Mouse (Mus musculus) adrenal gland, adult (tissue): ENCODE measurements around the gene Cct8l1.
A peak's percentile ranks its signal among the peaks of the same experiment; 100 is the strongest.

Experiments
- DNase-seq, 2 experiments: peaks; one replicate each; pipeline ENCODE4 v3.0.0; 2022 to 2023; ENCODE audit warnings: low spot score in 1 of 2; ENCODE audit not compliant: inconsistent age in 2 of 2

The Cct8l1 gene

GRCm38 (mm10) chr5:25529529-25530421 is 13.9 kb downstream of the Cct8l1 start:
- peak; percentile 100 for DNase-seq

- no peak for DNase-seq
Observed at GRCm38 (mm10) chr5:25530629-25531028, 14.8 kb downstream of the Cct8l1 start.

GRCm38 (mm10) chr5:25532256-25533147 is 16.6 kb downstream of the Cct8l1 start:
- DNase-seq: peak in 1 of 2 experiments; percentile 46

GRCm38 (mm10) chr5:25533298-25533697 is 17.4 kb downstream of the Cct8l1 start:
- DNase-seq: no peak

- DNase-seq: no peak
Observed at GRCm38 (mm10) chr5:25535566-25535965, 19.7 kb downstream of the Cct8l1 start.

GRCm38 (mm10) chr5:25536451-25536850 is 20.6 kb downstream of the Cct8l1 start:
- DNase-seq: no peak

GRCm38 (mm10) chr5:25536921-25537409 is 21.1 kb downstream of the Cct8l1 start:
- peak in 1 of 2 experiments; percentile 54 for DNase-seq

GRCm38 (mm10) chr5:25540412-25540811 is 24.5 kb downstream of the Cct8l1 start:
- no peak for DNase-seq

GRCm38 (mm10) chr5:25540921-25541320 is 25.1 kb downstream of the Cct8l1 start:
- no peak for DNase-seq

GRCm38 (mm10) chr5:25541661-25542060 is 25.8 kb downstream of the Cct8l1 start:
- DNase-seq: no peak

- peak in 1 of 2 experiments; percentile 60 for DNase-seq
Observed at GRCm38 (mm10) chr5:25544061-25544460, 28.2 kb downstream of the Cct8l1 start.

GRCm38 (mm10) chr5:25544566-25544965 is 28.7 kb downstream of the Cct8l1 start:
- DNase-seq: peak in 1 of 2 experiments; percentile 26

GRCm38 (mm10) chr5:25546912-25547311 is 31.0 kb downstream of the Cct8l1 start:
- no peak for DNase-seq

- no peak for DNase-seq
Observed at GRCm38 (mm10) chr5:25550912-25551311, 35.0 kb downstream of the Cct8l1 start.

GRCm38 (mm10) chr5:25554210-25554609 is 38.3 kb downstream of the Cct8l1 start:
- DNase-seq: no peak

- no peak for DNase-seq
Observed at GRCm38 (mm10) chr5:25554689-25555088, 38.8 kb downstream of the Cct8l1 start.

GRCm38 (mm10) chr5:25555684-25556083 is 39.8 kb downstream of the Cct8l1 start:
- DNase-seq: no peak

- no peak for DNase-seq
Observed at GRCm38 (mm10) chr5:25556363-25556762, 40.5 kb downstream of the Cct8l1 start.
